Mouse (Mus musculus): Measurements from ENCODE around the gene Diablo. TPM values are rescaled to one million over a fixed set of nuclear protein-coding genes. Genes with fewer than 3 reads are reported as not detected.

The Diablo gene
- polyA plus RNA-seq (2012; rRNA removed): 89.4 and 110 TPM in 2 replicates

GRCm38 (mm10) chr5:123523692-123524392 lies at the start of gene Diablo:
TSS of gene Diablo (minus strand) at chr5:123524176.

GRCm38 (mm10) chr5:123572357-123573186 lies 48.6 kb upstream of the Diablo start, which contains the start of gene Vps33a:
TSS of gene Vps33a (minus strand) at chr5:123573038.

GRCm38 (mm10) chr5:123525281-123525680 lies 1.3 kb upstream of the Diablo start, which contains the start of gene Gm49027:
TSS of gene Gm49027 (minus strand) at chr5:123525488.

GRCm38 (mm10) chr5:123510160-123510559 lies 13.8 kb downstream of the Diablo start, which contains the start of gene B3gnt4:
TSS of gene B3gnt4 (plus strand) at chr5:123510460.

GRCm38 (mm10) chr5:123489112-123489785 lies 34.7 kb downstream of the Diablo start, which contains the start of the genes Lrrc43 and Il31:
TSS of gene Lrrc43 (plus strand) at chr5:123489305.
TSS of gene Il31 (minus strand) at chr5:123489489.

Other genes starting within 250 kb of the Diablo start
- gene Bcl7a, start 180.3 kb downstream of the Diablo start, polyA plus RNA-seq (2012; rRNA removed): 52.3 and 57.0 TPM in 2 replicates
- 19.9 and 27.5 TPM in 2 replicates for gene Mlxip, start 129.4 kb downstream of the Diablo start, polyA plus RNA-seq (2012; rRNA removed)
- gene Lrrc43, start 34.9 kb downstream of the Diablo start, polyA plus RNA-seq (2012; rRNA removed): 0.04 and 0.05 TPM in 2 replicates
- gene Il31, start 34.7 kb downstream of the Diablo start, polyA plus RNA-seq (2012; rRNA removed): not detected in 2 replicates
- gene B3gnt4, start 13.7 kb downstream of the Diablo start, polyA plus RNA-seq (2012; rRNA removed): 1.1 and 2.4 TPM in 2 replicates
- 4.1 and 5.3 TPM in 2 replicates for gene Gm49027, start 1.3 kb upstream of the Diablo start, polyA plus RNA-seq (2012; rRNA removed)
- 23.4 and 27.0 TPM in 2 replicates for gene Vps33a, start 48.9 kb upstream of the Diablo start, polyA plus RNA-seq (2012; rRNA removed)
- 56.3 and 90.1 TPM in 2 replicates for gene Clip1, start 160.4 kb upstream of the Diablo start, polyA plus RNA-seq (2012; rRNA removed)
- 94.0 and 121 TPM in 2 replicates for gene Zcchc8, start 196.9 kb upstream of the Diablo start, polyA plus RNA-seq (2012; rRNA removed)
- gene Rsrc2, start 225.2 kb upstream of the Diablo start, polyA plus RNA-seq (2012; rRNA removed): 194 and 240 TPM in 2 replicates
- 32.3 and 45.0 TPM in 2 replicates for gene Kntc1, start 225.5 kb upstream of the Diablo start, polyA plus RNA-seq (2012; rRNA removed)